Mouse (Mus musculus): ENCODE data around the gene Dnali1.
A peak's percentile ranks its signal among the peaks of the same experiment; 100 is the strongest.

Gene Dnali1

GRCm38 (mm10) chr4:125034341-125034740 is 31.2 kb downstream of the Dnali1 start:
- ATAC-seq (ENCODE audit: low TSS enrichment) = no peak

GRCm38 (mm10) chr4:125029891-125030614 is 35.5 kb downstream of the Dnali1 start:
- peak; percentile 99 for ATAC-seq (ENCODE audit: low TSS enrichment)

GRCm38 (mm10) chr4:125020780-125021538 is 44.5 kb downstream of the Dnali1 start:
- ATAC-seq (ENCODE audit: low TSS enrichment) = peak; percentile 77

- no peak for ATAC-seq (ENCODE audit: low TSS enrichment)
Measured at GRCm38 (mm10) chr4:125017431-125017830, 48.1 kb downstream of the Dnali1 start.

GRCm38 (mm10) chr4:125015806-125016635 is 49.5 kb downstream of the Dnali1 start, which contains the start of gene Gnl2:
TSS of gene Gnl2 (plus strand) at chr4:125016585.
- no peak for ATAC-seq (ENCODE audit: low TSS enrichment)

GRCm38 (mm10) chr4:125008712-125009111 is 56.8 kb downstream of the Dnali1 start:
- ATAC-seq (ENCODE audit: low TSS enrichment) = peak; percentile 58; the same call in 1 of the 2 replicates

- ATAC-seq (ENCODE audit: low TSS enrichment) = 0 out of 2 replicates have a peak, but pooled peaks have one; percentile 6
Measured at GRCm38 (mm10) chr4:125008220-125008619, 57.3 kb downstream of the Dnali1 start.

GRCm38 (mm10) chr4:125007460-125007859 is 58.0 kb downstream of the Dnali1 start:
- no peak for ATAC-seq (ENCODE audit: low TSS enrichment)
